Mouse (Mus musculus) lung, embryonic 14.5 days (tissue): Measurements from ENCODE around the gene Scgb1c1. TPM values are rescaled to one million over a fixed set of nuclear protein-coding genes. Genes with fewer than 3 reads are reported as not detected.
A peak's percentile ranks its signal among the peaks of the same experiment; 100 is the strongest.

ENCODE experiments used
- ATAC-seq: fragments of 200-750 bp; cut with Nextera tagmentation; 2 replicates; pipeline ENCODE4 v1.8.0; 2017; ENCODE audit warnings: mild to moderate bottlenecking, moderate TSS enrichment, moderate library complexity; ENCODE audit not compliant: insufficient read depth
- DNase-seq: peaks from one replicate; pipeline ENCODE4 v3.0.0-alpha.2; 2015
- H3K27ac ChIP-seq: fragments of 300-500 bp; sonication (generic); 2 replicates; pipeline ENCODE4 v1.5.1; 2014; ENCODE audit warnings: low read depth, mild to moderate bottlenecking, moderate library complexity
- H3K27me3 ChIP-seq: fragments of 300-500 bp; sonication (generic); 2 replicates; pipeline ENCODE4 v1.6.1; 2014; ENCODE audit warnings: low read length, control low read depth; ENCODE audit not compliant: insufficient read depth
- H3K36me3 ChIP-seq: fragments of 300-500 bp; sonication (generic); 2 replicates; pipeline ENCODE4 v1.6.1; 2014; ENCODE audit warnings: control low read depth; ENCODE audit not compliant: insufficient read depth
- H3K4me1 ChIP-seq: fragments of 300-500 bp; sonication (generic); 2 replicates; pipeline ENCODE4 v1.6.1; 2014; ENCODE audit warnings: antibody characterized with exemption, control low read depth; ENCODE audit not compliant: insufficient read depth
- H3K4me2 ChIP-seq: fragments of 300-500 bp; sonication (generic); 2 replicates; pipeline ENCODE4 v1.6.1; 2014; ENCODE audit warnings: mild to moderate bottlenecking
- H3K4me3 ChIP-seq: fragments of 300-500 bp; sonication (generic); 2 replicates; pipeline ENCODE4 v1.5.1; 2014; ENCODE audit warnings: low read depth, low read length
- H3K9ac ChIP-seq: fragments of 300-500 bp; sonication (generic); 2 replicates; pipeline ENCODE4 v1.6.1; 2014
- H3K9me3 ChIP-seq: fragments of 300-500 bp; sonication (generic); 2 replicates; pipeline ENCODE4 v1.6.1; 2016; ENCODE audit warnings: low read depth, low read length, control low read depth
- CTCF ChIP-seq: IDR thresholded peaks from 2 replicates; pipeline ENCODE4 v1.5.1; 2016; ENCODE audit warnings: antibody characterized with exemption, low read depth
- WGBS: fragments of 180-500 bp; shearing (Covaris S2); extraction: QIAGEN DNeasy Blood & Tissue Kit; methylation state at CpG from one replicate; pipeline ENCODE4 v1.1.7; 2014; 5-methylcytosine and 5-hydroxymethylcytosine counted together
- polyA plus RNA-seq: library from polyadenylated mRNA; unstranded; fragments of >200 nt; fragmentation: Nextera tagmentation; extraction: Ambion mirVana; gene quantifications from 2 replicates; pipeline ENCODE4 v1.2.1, GENCODE M21; 2014

The Scgb1c1 gene
- polyA plus RNA-seq, 1 experiment from 2014 or later, result not detected

GRCm38 (mm10) chr7:140833341-140833740, 12.0 kb upstream of the Scgb1c1 start:
- H3K36me3 ChIP-seq, result no peaks in the 10 kb centered on the region
- DNase-seq (no peak), ATAC-seq (no peak)
- H3K27ac ChIP-seq, result no peak overlapping the region
- no peak overlapping the region for H3K4me3 ChIP-seq
- no peaks in the 10 kb centered on the region for H3K4me1 ChIP-seq
- H3K27me3 ChIP-seq, result no peaks in the 10 kb centered on the region
- TF ChIP-seq CTCF, result no peak
- H3K9ac ChIP-seq, result no peak overlapping the region
- H3K9me3 ChIP-seq, result no peaks in the 10 kb centered on the region
- no peak overlapping the region for H3K4me2 ChIP-seq
- 76% methylated on average over 4 of the region's 4 CpGs for WGBS

DNA sequence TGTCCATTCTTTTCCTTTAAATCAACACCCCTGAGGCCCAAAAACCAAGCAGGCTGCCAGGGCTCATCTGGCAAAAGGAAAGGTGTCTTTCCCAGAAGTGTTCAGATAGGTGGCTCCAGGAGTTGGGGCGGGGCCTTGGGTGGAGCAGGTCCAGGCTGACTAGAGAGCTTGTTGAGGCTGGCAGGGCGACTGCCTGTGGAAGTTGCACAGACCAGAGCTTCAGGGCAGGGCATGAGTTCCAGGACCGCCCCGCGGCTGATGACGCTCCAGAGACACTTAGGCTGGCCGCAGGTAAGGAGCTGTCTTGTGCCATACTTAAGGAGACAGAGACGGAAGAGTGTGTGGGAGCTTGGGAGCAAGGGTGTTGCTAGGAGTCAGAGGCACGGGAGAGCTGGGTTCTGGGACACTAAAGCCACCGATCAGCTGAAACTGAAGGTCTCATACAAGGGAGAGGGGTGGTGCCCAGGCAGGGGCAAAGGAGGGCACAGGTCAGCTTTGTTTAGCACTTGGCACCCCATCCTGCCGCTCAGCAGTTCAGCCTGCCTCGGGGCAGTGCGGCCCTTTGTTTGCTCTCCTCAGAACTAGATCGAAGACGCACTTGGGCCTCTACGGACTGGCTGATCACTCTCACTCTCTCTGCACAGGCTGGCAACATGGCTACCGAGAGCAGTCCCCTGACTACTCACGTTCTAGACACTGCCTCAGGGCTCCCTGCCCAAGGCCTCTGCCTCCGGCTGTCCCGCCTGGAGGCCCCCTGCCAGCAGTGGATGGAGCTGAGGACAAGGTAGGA, 10.2 kb upstream of the Scgb1c1 start, which contains the start of gene Urah:
Urah (plus strand) TSS at position 51 of the 790 bp plus-strand sequence.
- H3K27ac ChIP-seq, result no peak within 1 kb of the TSS
- no peaks in the 10 kb centered on the region for H3K9me3 ChIP-seq
- H3K4me1 ChIP-seq, result no peaks in the 10 kb centered on the region
- TF ChIP-seq CTCF, result no peak
- ATAC-seq (peak; percentile 72; the same call in 1 of the 2 replicates), DNase-seq (peak; percentile 23)
- no peaks in the 10 kb centered on the region for H3K27me3 ChIP-seq
- H3K4me2 ChIP-seq, result peak within 1 kb of the TSS; percentile 13; the same call in 1 of the 2 replicates
- no peaks in the 10 kb centered on the region for H3K36me3 ChIP-seq
- no peak within 1 kb of the TSS for H3K9ac ChIP-seq
- no peak within 1 kb of the TSS for H3K4me3 ChIP-seq
- 40% methylated on average over 20 of the region's 20 CpGs for WGBS

- H3K4me3 ChIP-seq, result no peak overlapping the region
- no peaks in the 10 kb centered on the region for H3K4me1 ChIP-seq
- H3K27me3 ChIP-seq, result no peaks in the 10 kb centered on the region
- H3K27ac ChIP-seq, result no peak overlapping the region
- ATAC-seq, result peak; percentile 19; the same call in 1 of the 2 replicates
- TF ChIP-seq CTCF, result no peak
- no peaks in the 10 kb centered on the region for H3K9me3 ChIP-seq
- H3K4me2 ChIP-seq, result no peak overlapping the region; the same call in 1 of the 2 replicates
- no peak for DNase-seq
- H3K36me3 ChIP-seq, result no peaks in the 10 kb centered on the region
- H3K9ac ChIP-seq, result no peak overlapping the region
- WGBS, result 59% methylated on average over 2 of the region's 2 CpGs
Measured at GRCm38 (mm10) chr7:140835758-140836087, 9.6 kb upstream of the Scgb1c1 start.

- Histone ChIP-seq H3K9ac (no peak overlapping the region), H3K36me3 (no peaks in the 10 kb centered on the region), H3K4me2 (no peak overlapping the region), H3K9me3 (no peaks in the 10 kb centered on the region), H3K27ac (no peak overlapping the region), H3K27me3 (peaks cover 7% of the 10 kb centered on the region; the same call in 1 of the 2 replicates), H3K4me3 (no peak overlapping the region), H3K4me1 (no peaks in the 10 kb centered on the region)
- ATAC-seq (no peak), DNase-seq (no peak)
- 67% methylated on average over 9 of the region's 9 CpGs for WGBS
- no peak for TF ChIP-seq CTCF
Measured at GRCm38 (mm10) chr7:140836243-140837115, 8.9 kb upstream of the Scgb1c1 start.

- Histone ChIP-seq H3K27me3 (peaks cover 7% of the 10 kb centered on the region; the same call in 1 of the 2 replicates), H3K4me3 (no peak overlapping the region), H3K4me1 (no peaks in the 10 kb centered on the region), H3K27ac (no peak overlapping the region), H3K9me3 (no peaks in the 10 kb centered on the region), H3K36me3 (no peaks in the 10 kb centered on the region), H3K9ac (no peak overlapping the region), H3K4me2 (no peak overlapping the region)
- DNase-seq (no peak), ATAC-seq (no peak)
- TF ChIP-seq CTCF, result no peak
- 64% methylated on average over 5 of the region's 5 CpGs for WGBS
Measured at GRCm38 (mm10) chr7:140839556-140839955, 5.8 kb upstream of the Scgb1c1 start.

DNA sequence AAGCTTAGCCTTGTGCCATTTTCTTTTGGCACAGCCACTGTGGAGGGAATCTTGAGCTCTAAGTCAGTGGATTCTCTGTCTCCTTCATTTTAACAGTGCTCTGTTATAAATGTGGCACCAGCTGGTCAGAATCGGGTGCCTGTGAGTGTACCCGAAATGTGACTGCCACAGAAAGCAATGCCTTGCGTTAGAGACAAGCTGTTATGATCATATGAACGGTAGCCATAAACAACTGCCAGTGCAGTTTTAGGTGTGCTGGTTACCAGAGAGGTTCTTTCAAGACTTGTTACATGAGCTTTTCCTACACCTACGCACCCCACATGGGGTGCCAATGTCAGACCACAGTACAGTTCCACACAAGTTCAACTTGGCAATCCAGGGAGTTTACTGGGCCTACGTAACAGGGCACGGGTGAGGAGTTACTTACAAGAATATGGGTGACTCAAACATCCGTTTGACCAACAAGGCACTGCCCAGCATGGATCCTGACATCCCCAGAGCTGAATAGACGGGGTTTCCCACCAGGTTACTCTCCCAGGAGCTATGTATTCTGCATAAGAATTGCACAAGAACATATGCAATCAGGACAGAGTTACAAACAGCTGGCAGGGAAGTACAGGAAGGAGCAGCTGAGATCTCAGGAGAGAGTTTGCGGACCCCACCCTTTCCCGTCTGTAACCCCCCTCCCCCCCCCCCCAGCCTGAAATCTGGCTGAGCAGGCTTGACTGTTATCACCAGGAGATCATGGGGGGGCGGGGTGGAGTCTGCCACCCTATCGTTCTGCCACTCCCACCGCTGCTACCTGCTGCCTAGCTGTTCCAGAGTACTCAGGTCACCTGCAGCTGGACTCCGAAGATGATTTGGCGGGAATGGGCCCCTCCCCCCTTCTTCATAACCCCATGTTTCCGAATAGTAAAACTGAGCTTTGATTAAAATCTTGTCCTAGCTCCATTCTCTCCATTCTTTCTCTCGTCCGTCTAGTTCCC, 4.3 kb upstream of the Scgb1c1 start:
- H3K4me2 ChIP-seq, result 0 out of 2 replicates have a peak overlapping the region, but pooled peaks have one; percentile 5
- no peak overlapping the region for H3K9ac ChIP-seq
- no peaks in the 10 kb centered on the region for H3K9me3 ChIP-seq
- no peak overlapping the region for H3K4me3 ChIP-seq
- DNase-seq (no peak), ATAC-seq (no peak)
- no peaks in the 10 kb centered on the region for H3K4me1 ChIP-seq
- H3K27ac ChIP-seq, result no peak overlapping the region
- H3K27me3 ChIP-seq, result peaks cover 7% of the 10 kb centered on the region; the same call in 1 of the 2 replicates
- TF ChIP-seq CTCF, result no peak
- 31% methylated on average over 19 of the region's 19 CpGs for WGBS
- H3K36me3 ChIP-seq, result no peaks in the 10 kb centered on the region
